ENCODE assay signal across 8 mouse cellular contexts in the genomic region with DNA sequence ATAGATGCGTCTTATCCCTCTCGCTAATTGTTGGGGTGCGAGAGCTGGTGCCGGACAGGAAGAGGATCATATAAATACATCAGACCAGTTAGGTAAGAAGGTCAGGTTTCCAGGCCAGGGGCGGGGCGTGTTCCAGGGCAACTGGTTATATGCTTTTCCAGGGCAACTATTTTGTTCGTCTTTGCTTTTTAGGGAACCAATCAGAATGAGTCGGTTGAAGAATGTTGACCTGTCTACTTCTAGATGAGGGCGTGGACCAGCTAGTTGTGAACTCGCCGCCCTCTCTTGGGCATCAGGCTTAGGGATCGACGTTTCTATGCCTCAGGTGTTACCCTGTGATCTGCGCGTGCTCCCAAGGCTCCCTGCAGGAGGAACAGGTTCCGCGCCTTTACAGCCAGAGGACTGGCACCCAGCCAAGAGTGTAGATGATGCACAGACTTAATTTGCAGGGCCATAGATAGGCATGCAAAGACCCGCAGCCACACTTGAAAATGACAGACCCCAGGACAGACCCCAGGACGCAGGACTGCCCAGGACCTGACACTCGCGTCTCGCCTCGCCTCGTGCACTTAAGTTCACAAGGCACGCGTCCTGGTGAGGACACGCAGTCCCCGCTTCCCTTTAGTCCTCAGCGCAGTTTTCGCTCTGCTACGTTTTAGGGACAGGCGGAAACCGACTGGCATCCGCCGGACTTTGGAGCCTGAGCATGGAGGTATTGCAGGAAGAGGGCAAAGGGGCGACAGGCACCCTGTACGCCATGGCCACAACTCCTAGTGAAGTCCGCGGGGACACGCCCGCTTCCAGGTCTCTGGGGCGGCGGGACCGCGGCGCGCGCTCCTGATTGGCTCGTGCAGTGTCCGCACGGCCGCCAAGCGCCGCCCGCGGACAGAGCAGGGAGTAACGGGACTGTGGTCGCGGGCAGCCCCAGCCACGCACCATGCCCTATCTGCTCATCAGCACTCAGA. TPM values are rescaled to one million over a fixed set of nuclear protein-coding genes. Genes with fewer than 3 reads are reported as not detected.
A peak's percentile ranks its signal among the peaks of the same experiment; 100 is the strongest.
DNase-seq lines count a peak whose midpoint lies in the region; ATAC-seq and TF ChIP-seq lines count a peak whose summit lies in the region.

A gene (plus strand): TSS at position 873 of the 965 bp plus-strand sequence.

- DNase-seq in thymus, postnatal 0 days (ENCODE audit: low spot score): peak; percentile 26
- DNase-seq in thymus, postnatal 10 days (ENCODE audit: low spot score in 2 of 2): no peak
- peak; percentile 39 for DNase-seq in cerebellum, adult 9-11 months
- DNase-seq in gastrocnemius, adult 2 months: peak; percentile 80
- peak; percentile 70 for DNase-seq in hindbrain, embryonic 14.5 days (ENCODE audit: low spot score)
- DNase-seq in limb, embryonic 14.5 days (ENCODE audit: low spot score): peak; percentile 68
- DNase-seq in splenic B cell, adult 2 months (ENCODE audit: low read depth, low spot score): peak; percentile 55

- peak; percentile 73 for ATAC-seq in hindbrain, embryonic 14.5 days (ENCODE audit: low FRiP score)
- peak; percentile 60 for ATAC-seq in limb, embryonic 14.5 days (ENCODE audit: low FRiP score, low read depth)
- ATAC-seq in midbrain, embryonic 13.5 days: peak; percentile 82

- intact Hi-C loops in gastrocnemius, adult 2 months (cut with DNase I): no loop called here

- peak within 1 kb of the TSS; percentile 24 for H3K27ac ChIP-seq in gastrocnemius, adult 2 months
- no peak within 1 kb of the TSS for H3K27ac ChIP-seq in hindbrain, embryonic 14.5 days
- no peak within 1 kb of the TSS for H3K27ac ChIP-seq in limb, embryonic 14.5 days (replicated peaks; ENCODE audit: low read depth, low read length)
- H3K27ac ChIP-seq in midbrain, embryonic 13.5 days: no peak within 1 kb of the TSS

- H3K4me1 ChIP-seq in hindbrain, embryonic 14.5 days (replicated peaks; ENCODE audit: control insufficient read depth, insufficient read depth, low read length): peaks cover 16% of the 10 kb centered on the region
- H3K4me1 ChIP-seq in limb, embryonic 14.5 days (ENCODE audit: control insufficient read depth, insufficient read depth, low read length): peaks cover 8% of the 10 kb centered on the region
- peaks cover 20% of the 10 kb centered on the region for H3K4me1 ChIP-seq in midbrain, embryonic 13.5 days (replicated peaks)

- no peaks in the 10 kb centered on the region for H3K36me3 ChIP-seq in hindbrain, embryonic 14.5 days (replicated peaks; ENCODE audit: control insufficient read depth, insufficient read depth)
- H3K36me3 ChIP-seq in limb, embryonic 14.5 days (ENCODE audit: control insufficient read depth, insufficient read depth, low read length): peaks cover 2% of the 10 kb centered on the region; the same call in 1 of the 2 replicates
- no peaks in the 10 kb centered on the region for H3K36me3 ChIP-seq in midbrain, embryonic 13.5 days
- no peaks in the 10 kb centered on the region; the same call in 1 of the 2 replicates for H3K36me3 ChIP-seq in splenic B cell, adult 2 months (ENCODE audit: control insufficient read depth, insufficient read depth, low read length, poor library complexity, severe bottlenecking)

- H3K9me3 ChIP-seq in hindbrain, embryonic 14.5 days (ENCODE audit: control insufficient read depth, low read length): no peaks in the 10 kb centered on the region
- no peaks in the 10 kb centered on the region for H3K9me3 ChIP-seq in limb, embryonic 14.5 days (ENCODE audit: control insufficient read depth, low read length)
- H3K9me3 ChIP-seq in midbrain, embryonic 13.5 days: no peaks in the 10 kb centered on the region

- H3K4me3 ChIP-seq in gastrocnemius, adult 2 months: peak within 1 kb of the TSS; percentile 85
- peak within 1 kb of the TSS; percentile 50 for H3K4me3 ChIP-seq in hindbrain, embryonic 14.5 days (replicated peaks; ENCODE audit: low read length)
- peak within 1 kb of the TSS; percentile 46 for H3K4me3 ChIP-seq in limb, embryonic 14.5 days (replicated peaks; ENCODE audit: low read length)
- H3K4me3 ChIP-seq in midbrain, embryonic 13.5 days (replicated peaks): peak within 1 kb of the TSS; percentile 54

- under 1% methylated on average over 60 of the region's 60 CpGs for WGBS in hindbrain, embryonic 14.5 days
- WGBS in limb, embryonic 14.5 days: 1% methylated on average over 55 of the region's 60 CpGs
- WGBS in midbrain, embryonic 13.5 days: under 1% methylated on average over 53 of the region's 60 CpGs

- H3K9ac ChIP-seq in hindbrain, embryonic 14.5 days: peak within 1 kb of the TSS; percentile 51
- H3K9ac ChIP-seq in limb, embryonic 14.5 days (ENCODE audit: low read depth, low read length, severe bottlenecking): peak within 1 kb of the TSS; percentile 50
- H3K9ac ChIP-seq in midbrain, embryonic 13.5 days (replicated peaks): peak within 1 kb of the TSS; percentile 62

- H3K27me3 ChIP-seq in hindbrain, embryonic 14.5 days (ENCODE audit: control insufficient read depth, insufficient read depth, low read length): peaks cover 35% of the 10 kb centered on the region
- H3K27me3 ChIP-seq in limb, embryonic 14.5 days (ENCODE audit: control insufficient read depth, insufficient read depth, low read length): 0 out of 2 replicates have a peak, but pooled peaks cover 6% of the 10 kb centered on the region
- peaks cover 55% of the 10 kb centered on the region for H3K27me3 ChIP-seq in midbrain, embryonic 13.5 days
- H3K27me3 ChIP-seq in splenic B cell, adult 2 months (ENCODE audit: control insufficient read depth, insufficient read depth, low read length, poor library complexity, severe bottlenecking): peaks cover 3% of the 10 kb centered on the region

- peak; percentile 32; the same call in 1 of the 2 replicates for TF ChIP-seq CTCF in gastrocnemius, adult 2 months (IDR thresholded peaks at IDR 0.05)

- peak within 1 kb of the TSS; percentile 100 for H3K4me2 ChIP-seq in hindbrain, embryonic 14.5 days (replicated peaks)
- H3K4me2 ChIP-seq in limb, embryonic 14.5 days (replicated peaks; ENCODE audit: low read depth, low read length, severe bottlenecking): peak within 1 kb of the TSS; percentile 75
- H3K4me2 ChIP-seq in midbrain, embryonic 13.5 days (replicated peaks): peak within 1 kb of the TSS; percentile 99

- TF ChIP-seq POLR2A in limb, embryonic 14.5 days (IDR thresholded peaks at IDR 0.05; ENCODE audit: borderline replicate concordance, extremely low read depth, insufficient read depth, insufficient read length): no peak

RNA-seq across cellular contexts. Expression of the gene that starts here (rescaled TPM):
- polyA plus RNA-seq in thymus, postnatal 0 days (2015; fragmentation: Nextera tagmentation; extraction: Ambion mirVana): 1.5 and 1.6 TPM in 2 replicates
- not detected for total RNA-seq in gastrocnemius, adult 2 months (2021)
- 14.3 and 15.1 TPM in 2 replicates for polyA plus RNA-seq in hindbrain, embryonic 14.5 days (2014; fragmentation: Nextera tagmentation; extraction: Ambion mirVana)
- polyA plus RNA-seq in limb, embryonic 14.5 days (2012; rRNA removed): 5.6 and 6.2 TPM in 2 replicates
- polyA plus RNA-seq in limb, embryonic 14.5 days (2014; fragmentation: Nextera tagmentation; extraction: Ambion mirVana): 14.8 and 20.9 TPM in 2 replicates
- 4.4 and 15.5 TPM in 2 replicates for polyA plus RNA-seq in midbrain, embryonic 13.5 days (2015; fragmentation: Nextera tagmentation; extraction: Ambion mirVana)

Comparison
In these comparisons a context has a peak if more than half of its experiments do, and no peak if none do; other contexts are left out.
1. DNase-seq: peak in thymus, postnatal 0 days (single experiment), cerebellum, adult 9-11 months (single experiment), hindbrain, embryonic 14.5 days (single experiment), limb, embryonic 14.5 days (single experiment) and splenic B cell, adult 2 months (single experiment); none in thymus, postnatal 10 days (0 of 2).
2. Peak in DNase-seq, H3K4me3 ChIP-seq and H3K27ac ChIP-seq in gastrocnemius, adult 2 months; RNA of the gene not detected or under 1 TPM.
3. Peak in every context shown above with its lines, with median percentiles within 50 percentile points of each other: H3K4me3 ChIP-seq, ATAC-seq, H3K4me2 ChIP-seq and H3K9ac ChIP-seq.